Mouse (Mus musculus): ENCODE data around the gene Ndufb4. TPM values are rescaled to one million over a fixed set of nuclear protein-coding genes. Genes with fewer than 3 reads are reported as not detected.
A peak's percentile ranks its signal among the peaks of the same experiment; 100 is the strongest.
"Not testable (repeated sequence)": the region's sequence is repeated elsewhere in the genome, so short reads cannot be mapped to it uniquely, and the experiment has no call there.

The Ndufb4 gene
- polyA plus RNA-seq, 1 experiment, result 87.3 TPM

- TF ChIP-seq POLR2A (IDR thresholded peaks at IDR 0.05; ENCODE audit: extremely low read depth, insufficient read depth, low read length), result peak; percentile 12; the same call in 1 of the 2 replicates
- TF ChIP-seq CTCF (IDR thresholded peaks at IDR 0.05; ENCODE audit: extremely low read depth, insufficient read depth, low read length), result no peak
- no peak overlapping the region for H3K4me3 ChIP-seq (ENCODE audit: insufficient read depth, low read length)
- no peak overlapping the region for H3K27ac ChIP-seq (ENCODE audit: insufficient read depth, low read length)
- H3K4me1 ChIP-seq (ENCODE audit: control insufficient read depth, insufficient read depth, low read length), result no peaks in the 10 kb centered on the region; the same call in 1 of the 2 replicates
Measured at GRCm38 (mm10) chr16:37645211-37645610, 9.0 kb downstream of the Ndufb4 start.

DNA sequence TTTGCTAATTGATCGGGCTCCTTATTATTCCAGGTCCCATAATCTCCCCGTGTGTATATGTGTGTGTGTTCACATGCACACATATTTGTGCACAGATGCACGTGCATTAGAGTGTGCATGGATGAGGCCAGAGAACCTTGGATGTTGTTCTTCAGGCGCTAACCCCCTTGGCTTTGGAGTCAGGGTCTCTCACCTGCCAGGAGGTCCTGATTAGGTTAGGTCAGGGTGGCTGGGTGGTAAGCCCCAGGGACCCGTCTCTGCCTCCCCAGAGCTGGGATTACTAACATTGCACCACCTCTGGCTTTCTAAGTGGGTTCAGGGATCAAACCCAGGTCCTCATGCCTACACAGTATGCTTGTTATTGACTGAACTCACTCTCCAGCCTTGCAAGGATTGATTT is 9.8 kb downstream of the Ndufb4 start:
- H3K27ac ChIP-seq (ENCODE audit: insufficient read depth, low read length), result no peak overlapping the region
- no peak for TF ChIP-seq POLR2A (IDR thresholded peaks at IDR 0.05; ENCODE audit: extremely low read depth, insufficient read depth, low read length)
- H3K4me1 ChIP-seq (ENCODE audit: control insufficient read depth, insufficient read depth, low read length), result no peaks in the 10 kb centered on the region; the same call in 1 of the 2 replicates
- H3K4me3 ChIP-seq (ENCODE audit: insufficient read depth, low read length), result no peak overlapping the region

- not testable (repeated sequence) for H3K4me1 ChIP-seq (ENCODE audit: control insufficient read depth, insufficient read depth, low read length)
Measured at GRCm38 (mm10) chr16:37640522-37640921, 13.7 kb downstream of the Ndufb4 start.

DNA sequence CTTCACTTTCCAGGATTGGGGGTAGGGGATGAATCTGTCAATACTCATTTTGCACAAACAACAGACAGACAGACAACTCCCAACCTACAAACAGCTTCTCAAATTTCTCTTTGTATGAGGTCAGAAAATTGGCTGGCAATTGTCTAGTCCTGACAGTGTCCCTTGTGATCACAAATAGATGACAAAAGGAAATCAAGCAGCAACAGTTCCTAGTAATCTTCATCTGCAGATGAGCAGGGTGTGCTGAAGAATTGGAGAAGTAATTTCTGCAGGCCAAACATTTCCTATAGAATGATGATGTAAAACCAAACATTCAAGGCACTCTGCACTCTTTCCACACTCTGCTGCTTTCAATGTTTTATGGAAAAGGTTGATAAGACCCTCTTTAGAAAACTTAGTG is 16.5 kb downstream of the Ndufb4 start:
- no peak overlapping the region for H3K4me3 ChIP-seq (ENCODE audit: insufficient read depth, low read length)
- no peaks in the 10 kb centered on the region for H3K4me1 ChIP-seq (ENCODE audit: control insufficient read depth, insufficient read depth, low read length)
- H3K27ac ChIP-seq (ENCODE audit: insufficient read depth, low read length), result no peak overlapping the region
- TF ChIP-seq POLR2A (IDR thresholded peaks at IDR 0.05; ENCODE audit: extremely low read depth, insufficient read depth, low read length) (no peak), CTCF (IDR thresholded peaks at IDR 0.05; ENCODE audit: extremely low read depth, insufficient read depth, low read length) (no peak)

More at GRCm38 (mm10) chr16:37640522-37640921, 13.7 kb downstream of the Ndufb4 start:
- H3K4me3 ChIP-seq (ENCODE audit: insufficient read depth, low read length); H3K27ac ChIP-seq (ENCODE audit: insufficient read depth, low read length): not testable (repeated sequence)

- TF ChIP-seq CTCF (IDR thresholded peaks at IDR 0.05; ENCODE audit: extremely low read depth, insufficient read depth, low read length) (peak; percentile 57), POLR2A (IDR thresholded peaks at IDR 0.05; ENCODE audit: extremely low read depth, insufficient read depth, low read length) (no peak)
- H3K4me3 ChIP-seq (ENCODE audit: insufficient read depth, low read length), result no peak overlapping the region
- H3K27ac ChIP-seq (ENCODE audit: insufficient read depth, low read length), result no peak overlapping the region
- H3K4me1 ChIP-seq (ENCODE audit: control insufficient read depth, insufficient read depth, low read length), result no peaks in the 10 kb centered on the region
Measured at GRCm38 (mm10) chr16:37636107-37636506, 18.1 kb downstream of the Ndufb4 start.

GRCm38 (mm10) chr16:37635095-37635494 is 19.2 kb downstream of the Ndufb4 start:
- no peak overlapping the region for H3K27ac ChIP-seq (ENCODE audit: insufficient read depth, low read length)
- H3K4me1 ChIP-seq (ENCODE audit: control insufficient read depth, insufficient read depth, low read length), result no peaks in the 10 kb centered on the region
- no peak for TF ChIP-seq CTCF (IDR thresholded peaks at IDR 0.05; ENCODE audit: extremely low read depth, insufficient read depth, low read length)
- no peak for TF ChIP-seq POLR2A (IDR thresholded peaks at IDR 0.05; ENCODE audit: extremely low read depth, insufficient read depth, low read length)
- H3K4me3 ChIP-seq (ENCODE audit: insufficient read depth, low read length), result no peak overlapping the region

GRCm38 (mm10) chr16:37634578-37634977 is 19.7 kb downstream of the Ndufb4 start:
- Histone ChIP-seq H3K4me3 (ENCODE audit: insufficient read depth, low read length) (no peak overlapping the region), H3K4me1 (ENCODE audit: control insufficient read depth, insufficient read depth, low read length) (no peaks in the 10 kb centered on the region), H3K27ac (ENCODE audit: insufficient read depth, low read length) (no peak overlapping the region)
- TF ChIP-seq POLR2A (IDR thresholded peaks at IDR 0.05; ENCODE audit: extremely low read depth, insufficient read depth, low read length) (no peak), CTCF (IDR thresholded peaks at IDR 0.05; ENCODE audit: extremely low read depth, insufficient read depth, low read length) (no peak)

- no peak overlapping the region for H3K27ac ChIP-seq (ENCODE audit: insufficient read depth, low read length)
- TF ChIP-seq CTCF (IDR thresholded peaks at IDR 0.05; ENCODE audit: extremely low read depth, insufficient read depth, low read length), result no peak
- no peak for TF ChIP-seq POLR2A (IDR thresholded peaks at IDR 0.05; ENCODE audit: extremely low read depth, insufficient read depth, low read length)
- H3K4me3 ChIP-seq (ENCODE audit: insufficient read depth, low read length), result no peak overlapping the region
- H3K4me1 ChIP-seq (ENCODE audit: control insufficient read depth, insufficient read depth, low read length), result peaks cover 1% of the 10 kb centered on the region; the same call in 1 of the 2 replicates
Measured at GRCm38 (mm10) chr16:37629011-37629410, 25.2 kb downstream of the Ndufb4 start.

GRCm38 (mm10) chr16:37628336-37628735 is 25.9 kb downstream of the Ndufb4 start:
- Histone ChIP-seq H3K4me1 (ENCODE audit: control insufficient read depth, insufficient read depth, low read length) (peaks cover 1% of the 10 kb centered on the region; the same call in 1 of the 2 replicates), H3K27ac (ENCODE audit: insufficient read depth, low read length) (no peak overlapping the region), H3K4me3 (ENCODE audit: insufficient read depth, low read length) (no peak overlapping the region)
- no peak for TF ChIP-seq POLR2A (IDR thresholded peaks at IDR 0.05; ENCODE audit: extremely low read depth, insufficient read depth, low read length)
- TF ChIP-seq CTCF (IDR thresholded peaks at IDR 0.05; ENCODE audit: extremely low read depth, insufficient read depth, low read length), result no peak

DNA sequence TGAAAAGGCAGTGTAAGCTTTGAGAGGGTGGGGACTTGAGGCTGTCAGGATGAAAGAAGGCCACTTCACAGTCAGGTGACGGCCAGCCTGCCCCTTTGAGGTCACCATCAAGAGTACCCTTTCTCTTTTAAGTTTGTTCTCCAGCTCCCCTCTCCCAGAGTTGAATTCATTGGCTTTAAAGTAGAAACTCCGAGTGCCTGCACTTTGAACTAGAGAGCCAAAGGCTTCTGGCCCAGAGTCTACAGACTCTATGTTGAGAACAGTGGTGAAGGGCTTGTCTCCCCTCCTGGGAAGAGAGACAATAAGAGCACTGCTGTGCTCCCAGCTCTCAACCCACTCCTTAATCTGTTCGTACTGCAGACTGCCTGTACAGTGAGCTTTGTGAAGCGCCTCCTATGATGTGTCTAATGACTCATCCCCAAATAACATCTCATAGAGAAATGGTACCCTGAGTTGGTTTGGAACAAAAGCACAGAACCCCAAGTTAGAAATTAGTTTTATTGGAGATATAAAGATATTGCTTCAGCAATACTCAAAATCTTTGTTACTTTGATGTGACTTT is 27.8 kb downstream of the Ndufb4 start:
- Histone ChIP-seq H3K4me1 (ENCODE audit: control insufficient read depth, insufficient read depth, low read length) (peaks cover 1% of the 10 kb centered on the region; the same call in 1 of the 2 replicates), H3K27ac (ENCODE audit: insufficient read depth, low read length) (no peak overlapping the region), H3K4me3 (ENCODE audit: insufficient read depth, low read length) (no peak overlapping the region)
- TF ChIP-seq POLR2A (IDR thresholded peaks at IDR 0.05; ENCODE audit: extremely low read depth, insufficient read depth, low read length) (no peak), CTCF (IDR thresholded peaks at IDR 0.05; ENCODE audit: extremely low read depth, insufficient read depth, low read length) (no peak)

Measured in cortical plate, adult 2 months (tissue).